Mouse (Mus musculus) liver, embryonic 15.5 days (tissue): ENCODE results near the gene Ccna2. TPM values are rescaled to one million over a fixed set of nuclear protein-coding genes. Genes with fewer than 3 reads are reported as not detected.

ENCODE experiments used
- ATAC-seq: fragments of 200-750 bp; cut with Nextera tagmentation; 2 replicates; pipeline ENCODE4 v1.8.0; 2017; ENCODE audit warnings: moderate number of reproducible peaks, mild to moderate bottlenecking, moderate library complexity; ENCODE audit not compliant: insufficient read depth
- H3K27ac ChIP-seq: fragments of 300-500 bp; sonication (generic); replicated peaks from 2 replicates; pipeline ENCODE4 v1.5.1; 2015; ENCODE audit warnings: mild to moderate bottlenecking, inconsistent platforms
- H3K27me3 ChIP-seq: fragments of 300-500 bp; sonication (generic); 2 replicates; pipeline ENCODE4 v1.6.1; 2015; ENCODE audit warnings: mild to moderate bottlenecking, inconsistent platforms
- H3K36me3 ChIP-seq: fragments of 300-500 bp; sonication (generic); replicated peaks from 2 replicates; pipeline ENCODE4 v1.6.1; 2015; ENCODE audit warnings: moderate library complexity, mild to moderate bottlenecking, inconsistent platforms
- H3K4me1 ChIP-seq: fragments of 300-500 bp; sonication (generic); replicated peaks from 2 replicates; pipeline ENCODE4 v1.6.1; 2015; ENCODE audit warnings: inconsistent platforms
- H3K4me2 ChIP-seq: fragments of 300-500 bp; sonication (generic); 2 replicates; pipeline ENCODE4 v1.6.1; 2015; ENCODE audit warnings: moderate library complexity, mild to moderate bottlenecking, inconsistent platforms
- H3K4me3 ChIP-seq: fragments of 300-500 bp; sonication (generic); replicated peaks from 2 replicates; pipeline ENCODE4 v1.5.1; 2015; ENCODE audit warnings: mild to moderate bottlenecking, inconsistent platforms
- H3K9ac ChIP-seq: fragments of 300-500 bp; sonication (generic); 2 replicates; pipeline ENCODE4 v1.6.1; 2015; ENCODE audit warnings: moderate library complexity, mild to moderate bottlenecking, inconsistent platforms
- H3K9me3 ChIP-seq: fragments of 300-500 bp; sonication (generic); replicated peaks from 2 replicates; pipeline ENCODE4 v1.6.1; 2016; ENCODE audit warnings: inconsistent platforms
- WGBS: fragments of 180-500 bp; shearing (Covaris S2); methylation state at CpG from one replicate; pipeline ENCODE4 v1.1.7; 2015; ENCODE audit warnings: mixed read lengths; ENCODE audit not compliant: insufficient replicate concordance; 5-methylcytosine and 5-hydroxymethylcytosine counted together
- polyA plus RNA-seq: library from polyadenylated mRNA; unstranded; fragments of >200 nt; fragmentation: Nextera tagmentation; extraction: Ambion mirVana; gene quantifications from 2 replicates; pipeline ENCODE4 v1.2.1, GENCODE M21; 2015

Gene Ccna2
- polyA plus RNA-seq, 1 experiment from 2014 or later = 253 TPM

DNA sequence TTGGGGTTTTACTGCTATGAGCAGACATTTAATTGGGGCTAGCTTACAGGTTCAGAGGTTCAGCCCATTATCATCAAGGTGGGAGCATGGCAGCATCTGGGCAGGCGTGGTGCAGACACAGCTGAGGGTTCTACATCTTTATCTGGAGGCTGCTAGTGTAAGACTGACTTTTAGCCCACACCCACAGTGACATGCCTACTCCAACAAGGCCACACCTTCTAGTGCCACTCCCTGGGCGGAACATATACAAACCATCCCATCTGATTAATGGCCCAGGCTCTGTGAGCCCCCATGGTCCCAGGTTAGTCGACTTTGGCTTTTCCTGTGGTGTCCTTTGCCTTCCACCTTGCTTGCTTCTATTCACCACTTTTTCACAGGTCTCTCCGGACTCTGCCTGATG lies 12.3 kb downstream of the Ccna2 start:
- Histone ChIP-seq H3K36me3 (peaks cover 87% of the 10 kb centered on the region), H3K4me2 (peak overlapping the region; percentile 36), H3K27ac (peak overlapping the region; percentile 71), H3K4me1 (peaks cover 16% of the 10 kb centered on the region), H3K9ac (0 out of 2 replicates have a peak overlapping the region, but pooled peaks have one; percentile 10), H3K4me3 (no peak overlapping the region), H3K9me3 (no peaks in the 10 kb centered on the region), H3K27me3 (no peaks in the 10 kb centered on the region)
- WGBS = 49% methylated on average over 4 of the region's 4 CpGs
- ATAC-seq = peak; percentile 93

DNA sequence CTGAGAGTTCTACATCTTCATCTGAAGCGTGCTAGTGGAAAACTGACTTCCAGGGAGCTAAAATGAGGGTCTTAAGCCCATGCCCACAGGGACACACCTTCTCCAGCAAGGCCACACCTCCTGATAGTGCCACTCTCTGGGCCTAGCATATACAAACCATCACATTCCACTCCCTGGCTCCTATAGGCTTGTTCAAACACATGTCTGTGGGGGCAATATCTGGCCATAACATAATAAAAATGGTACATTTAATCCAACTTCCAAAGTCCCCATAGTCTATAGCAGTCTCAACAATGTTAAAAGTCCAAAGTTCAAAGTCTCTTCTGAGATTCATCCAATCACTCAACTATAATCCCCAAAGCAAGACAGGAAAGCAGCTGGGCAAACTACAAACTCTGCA lies 14.3 kb downstream of the Ccna2 start:
- no peaks in the 10 kb centered on the region for H3K27me3 ChIP-seq
- 73% methylated on average over 1 of the region's 1 CpGs for WGBS
- H3K36me3 ChIP-seq = peaks cover 76% of the 10 kb centered on the region

DNA sequence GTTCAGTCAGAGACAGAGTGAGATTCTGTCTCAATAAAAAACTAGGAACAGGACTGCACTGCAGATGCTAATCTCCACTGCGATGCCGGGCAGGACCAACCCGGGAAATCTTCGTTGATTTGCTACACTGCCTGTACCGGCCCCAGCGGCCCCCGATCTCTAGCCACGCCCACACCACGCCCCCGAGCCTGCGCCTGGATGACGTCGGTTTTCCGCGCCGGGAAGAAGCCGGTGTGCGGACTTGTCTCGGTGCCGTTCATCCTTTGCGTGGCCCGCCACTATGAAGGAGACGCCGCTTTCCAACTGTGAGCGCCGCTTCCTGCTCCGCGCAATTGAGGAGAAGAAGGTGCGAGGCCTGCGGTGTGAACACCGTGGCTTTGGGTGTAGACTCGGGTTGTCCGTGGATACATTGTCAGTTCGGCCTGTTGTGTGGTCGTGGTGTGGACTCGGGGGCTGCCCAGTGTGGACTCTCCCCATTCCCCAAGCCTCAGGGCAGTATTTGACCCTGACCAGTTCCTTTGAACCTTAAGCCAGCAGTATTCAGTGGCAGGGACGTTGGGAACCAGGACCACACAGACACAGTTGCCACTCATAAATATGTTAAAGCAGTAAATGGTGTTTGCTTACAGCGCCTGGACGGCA lies 19.4 kb downstream of the Ccna2 start, which contains the start of gene Exosc9:
Exosc9 (plus strand) TSS at position 201 of the 642 bp plus-strand sequence.
- ATAC-seq = peak; percentile 92
- 0% methylated on average over 39 of the region's 39 CpGs for WGBS
- Histone ChIP-seq H3K36me3 (peaks cover 37% of the 10 kb centered on the region), H3K9me3 (no peaks in the 10 kb centered on the region), H3K27me3 (peaks cover 10% of the 10 kb centered on the region; the same call in 1 of the 2 replicates), H3K27ac (peak within 1 kb of the TSS; percentile 58), H3K9ac (peak within 1 kb of the TSS; percentile 83), H3K4me1 (peaks cover 19% of the 10 kb centered on the region), H3K4me2 (peak within 1 kb of the TSS; percentile 73), H3K4me3 (peak within 1 kb of the TSS; percentile 86)

More for the DNA sequence above, 14.3 kb downstream of the Ccna2 start:
- Histone ChIP-seq H3K27ac (no peak overlapping the region), H3K9ac (no peak overlapping the region), H3K4me3 (no peak overlapping the region), H3K4me1 (peaks cover 23% of the 10 kb centered on the region), H3K9me3 (no peaks in the 10 kb centered on the region), H3K4me2 (no peak overlapping the region)
- ATAC-seq = no peak

DNA sequence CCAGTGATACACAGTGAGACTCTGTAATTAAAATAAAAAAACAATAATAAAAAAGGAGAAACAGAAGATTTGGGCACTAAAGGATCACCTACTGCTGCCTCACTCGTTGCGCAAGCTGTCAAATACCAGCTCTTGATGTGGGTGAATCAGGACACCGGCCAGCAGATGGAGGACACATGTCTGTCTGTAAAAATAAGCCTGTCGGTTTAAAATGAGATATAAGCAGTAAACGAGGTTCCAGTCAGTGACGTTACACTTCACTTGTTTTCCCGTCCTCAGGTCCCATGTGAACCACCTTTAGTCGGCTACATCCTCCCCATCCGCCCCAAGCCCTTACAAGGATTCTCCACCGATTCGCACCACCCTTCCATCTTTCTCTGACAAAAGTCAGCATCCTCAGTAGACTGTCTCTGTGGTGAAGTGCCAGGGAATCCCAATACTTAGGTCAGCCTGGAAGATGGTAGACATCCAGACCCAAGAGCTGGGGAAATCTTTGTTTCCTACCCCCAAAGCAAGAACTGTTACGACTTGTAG lies 20.0 kb downstream of the Ccna2 start:
- H3K4me1 ChIP-seq = peaks cover 19% of the 10 kb centered on the region
- no peak overlapping the region for H3K27ac ChIP-seq
- H3K9me3 ChIP-seq = no peaks in the 10 kb centered on the region
- H3K4me2 ChIP-seq = peak overlapping the region; percentile 73
- peak overlapping the region; percentile 86 for H3K4me3 ChIP-seq
- peak overlapping the region; percentile 83; the same call in 1 of the 2 replicates for H3K9ac ChIP-seq
- H3K36me3 ChIP-seq = peaks cover 31% of the 10 kb centered on the region
- no peak for ATAC-seq
- 20% methylated on average over 12 of the region's 12 CpGs for WGBS
- H3K27me3 ChIP-seq = peaks cover 10% of the 10 kb centered on the region; the same call in 1 of the 2 replicates

DNA sequence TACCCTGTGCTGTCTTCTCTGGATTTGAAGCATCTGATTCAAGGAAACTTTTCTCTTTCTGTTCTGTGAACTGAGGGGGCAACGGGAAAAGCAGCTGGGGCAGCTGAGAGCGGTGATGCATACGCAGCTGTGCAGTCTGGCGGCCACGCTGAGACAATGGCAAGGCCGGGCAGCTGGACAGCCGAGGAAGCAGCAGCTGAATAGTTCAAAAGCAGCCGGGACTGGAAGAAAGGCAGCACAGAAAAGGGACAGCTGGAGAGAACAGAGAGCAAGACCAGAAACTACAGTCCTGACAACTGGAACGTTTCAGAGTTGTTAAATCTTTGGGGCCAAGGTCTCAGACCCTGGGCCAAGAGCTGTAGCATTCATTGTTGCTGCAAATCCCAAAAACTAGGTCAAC lies 20.6 kb downstream of the Ccna2 start:
- WGBS = 49% methylated on average over 9 of the region's 9 CpGs
- Histone ChIP-seq H3K4me3 (no peak overlapping the region), H3K27ac (no peak overlapping the region), H3K4me1 (peaks cover 19% of the 10 kb centered on the region), H3K36me3 (peaks cover 25% of the 10 kb centered on the region), H3K9me3 (no peaks in the 10 kb centered on the region), H3K9ac (no peak overlapping the region), H3K27me3 (peaks cover 10% of the 10 kb centered on the region; the same call in 1 of the 2 replicates), H3K4me2 (peak overlapping the region; percentile 73)
- no peak for ATAC-seq

DNA sequence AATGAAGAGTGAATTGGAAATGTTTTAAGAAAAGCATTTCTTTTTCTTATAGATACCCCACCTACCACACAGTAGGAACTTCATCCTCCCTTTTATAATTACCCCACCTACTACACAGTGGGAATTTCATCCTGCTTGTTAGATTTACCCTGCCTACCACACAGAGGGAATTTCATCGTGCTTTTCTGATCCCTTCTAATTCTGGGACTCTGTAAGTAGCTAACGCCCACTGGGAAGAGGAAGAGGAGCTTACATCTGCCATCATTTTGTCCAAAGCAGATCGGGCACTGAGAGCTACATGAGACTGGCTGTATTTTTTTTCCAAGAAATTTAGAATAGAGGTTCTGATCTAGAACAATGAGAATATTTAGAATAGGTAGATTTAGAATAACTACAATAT lies 27.0 kb downstream of the Ccna2 start:
- no peak for ATAC-seq
- no peak overlapping the region for H3K4me3 ChIP-seq
- H3K27me3 ChIP-seq = no peaks in the 10 kb centered on the region
- no peak overlapping the region for H3K27ac ChIP-seq
- H3K9ac ChIP-seq = no peak overlapping the region
- H3K4me2 ChIP-seq = no peak overlapping the region
- H3K4me1 ChIP-seq = no peaks in the 10 kb centered on the region
- WGBS = 62% methylated on average over 3 of the region's 3 CpGs
- H3K9me3 ChIP-seq = no peaks in the 10 kb centered on the region
- H3K36me3 ChIP-seq = no peaks in the 10 kb centered on the region

GRCm38 (mm10) chr3:36541399-36541798 lies 30.6 kb downstream of the Ccna2 start:
- Histone ChIP-seq H3K27ac (no peak overlapping the region), H3K27me3 (no peaks in the 10 kb centered on the region), H3K9me3 (no peaks in the 10 kb centered on the region), H3K4me1 (no peaks in the 10 kb centered on the region), H3K4me3 (no peak overlapping the region), H3K9ac (no peak overlapping the region), H3K4me2 (no peak overlapping the region), H3K36me3 (no peaks in the 10 kb centered on the region)
- no peak for ATAC-seq
- whole genome bisulfite sequencing = 44% methylated on average over 2 of the region's 2 CpGs

- Histone ChIP-seq H3K4me1 (no peaks in the 10 kb centered on the region), H3K9ac (no peak overlapping the region), H3K4me3 (no peak overlapping the region), H3K27me3 (no peaks in the 10 kb centered on the region), H3K27ac (no peak overlapping the region), H3K36me3 (no peaks in the 10 kb centered on the region), H3K9me3 (no peaks in the 10 kb centered on the region), H3K4me2 (no peak overlapping the region)
- ATAC-seq = no peak
- WGBS = 43% methylated on average over 2 of the region's 2 CpGs
Measured at GRCm38 (mm10) chr3:36540756-36541155, 31.2 kb downstream of the Ccna2 start.

DNA sequence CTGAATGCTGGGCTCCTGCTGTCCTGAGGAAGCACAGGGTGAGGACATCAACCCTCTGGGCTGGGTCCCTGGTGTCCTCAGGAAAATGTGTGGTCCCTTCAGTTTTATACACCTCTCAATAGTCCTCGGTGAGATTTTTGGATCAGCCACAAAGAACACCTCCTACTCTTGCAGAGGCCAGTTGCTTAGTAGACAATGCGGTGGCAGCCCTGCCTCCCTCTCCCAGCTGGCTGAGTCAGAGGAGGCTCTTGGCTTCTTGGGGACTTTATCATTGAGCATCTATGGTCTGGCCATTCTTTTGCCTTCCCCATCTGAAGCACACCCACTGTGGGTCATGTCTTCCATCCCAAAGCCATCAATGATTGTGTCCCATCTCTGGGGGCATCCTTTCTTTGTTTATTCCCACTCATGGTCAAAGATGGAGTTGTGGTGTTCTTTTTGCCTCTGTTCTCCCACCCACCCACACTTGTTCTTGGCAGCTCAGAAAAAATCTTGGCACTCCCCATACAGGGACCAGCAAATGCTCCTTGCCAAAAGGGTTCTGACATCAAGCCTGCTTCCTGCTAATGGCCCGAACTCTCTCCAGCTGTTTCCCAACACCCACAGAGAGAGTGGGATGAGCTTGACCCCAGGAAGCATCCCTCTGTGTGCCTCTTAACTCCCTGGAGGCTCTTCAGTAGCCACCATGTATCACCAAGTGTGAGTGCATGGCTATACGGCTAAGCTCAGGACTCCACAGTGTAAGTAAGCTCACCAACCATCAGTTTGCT lies 34.1 kb downstream of the Ccna2 start:
- no peak overlapping the region for H3K4me2 ChIP-seq
- ATAC-seq = no peak
- H3K36me3 ChIP-seq = no peaks in the 10 kb centered on the region
- H3K27me3 ChIP-seq = peaks cover 6% of the 10 kb centered on the region
- peaks cover under 1% of the 10 kb centered on the region; the same call in 1 of the 2 replicates for H3K4me1 ChIP-seq
- no peak overlapping the region for H3K9ac ChIP-seq
- 60% methylated on average over 4 of the region's 4 CpGs for WGBS
- H3K4me3 ChIP-seq = no peak overlapping the region
- no peaks in the 10 kb centered on the region for H3K9me3 ChIP-seq
- H3K27ac ChIP-seq = no peak overlapping the region

- Histone ChIP-seq H3K4me1 (peaks cover 4% of the 10 kb centered on the region; the same call in 1 of the 2 replicates), H3K9me3 (no peaks in the 10 kb centered on the region), H3K9ac (no peak overlapping the region), H3K27ac (no peak overlapping the region), H3K36me3 (no peaks in the 10 kb centered on the region), H3K4me2 (no peak overlapping the region), H3K27me3 (peaks cover 24% of the 10 kb centered on the region), H3K4me3 (no peak overlapping the region)
- ATAC-seq = no peak
- 62% methylated on average over 12 of the region's 12 CpGs for WGBS
Measured at GRCm38 (mm10) chr3:36536041-36536440, 35.9 kb downstream of the Ccna2 start.

DNA sequence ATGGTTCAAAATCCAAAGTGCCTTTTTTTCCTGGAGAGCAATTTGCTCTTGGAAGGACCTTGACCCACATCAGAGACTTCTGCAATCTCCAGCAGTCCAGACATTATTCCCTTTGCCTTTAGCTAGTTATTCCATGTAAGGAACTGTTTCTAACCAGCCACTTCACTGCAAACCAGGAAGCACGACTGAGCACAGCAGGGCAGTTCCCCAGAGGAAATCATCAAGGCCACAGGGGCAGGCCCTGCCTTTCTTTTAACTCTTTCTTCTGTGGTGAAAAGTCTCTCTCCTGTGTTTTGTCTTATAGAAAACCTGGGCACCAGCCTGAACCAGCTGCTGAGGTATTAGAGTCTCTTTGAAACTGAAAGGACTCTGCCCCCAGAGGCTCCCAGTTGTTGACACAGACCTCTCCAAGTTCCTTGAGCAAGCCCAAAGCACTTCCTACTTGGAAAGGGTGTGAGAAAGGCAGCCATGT lies 38.7 kb downstream of the Ccna2 start:
- no peak overlapping the region for H3K4me3 ChIP-seq
- no peak overlapping the region for H3K9ac ChIP-seq
- H3K27ac ChIP-seq = no peak overlapping the region
- no peaks in the 10 kb centered on the region for H3K9me3 ChIP-seq
- H3K36me3 ChIP-seq = no peaks in the 10 kb centered on the region
- ATAC-seq = no peak
- WGBS = 6% methylated on average over 1 of the region's 1 CpGs
- H3K4me1 ChIP-seq = peaks cover 4% of the 10 kb centered on the region; the same call in 1 of the 2 replicates
- H3K4me2 ChIP-seq = 0 out of 2 replicates have a peak overlapping the region, but pooled peaks have one; percentile 6
- H3K27me3 ChIP-seq = peaks cover 28% of the 10 kb centered on the region
